Mouse (Mus musculus): ENCODE data around the gene Cdhr5. TPM values are rescaled to one million over a fixed set of nuclear protein-coding genes. Genes with fewer than 3 reads are reported as not detected.
A peak's percentile ranks its signal among the peaks of the same experiment; 100 is the strongest.

Cdhr5 gene
- total RNA-seq, 2 experiments from 2014 or later: not detected

- DNase-seq: no peak
Observed at GRCm38 (mm10) chr7:141222696-141223215, 53.8 kb downstream of the Cdhr5 start.

GRCm38 (mm10) chr7:141222126-141222467 lies 54.5 kb downstream of the Cdhr5 start:
- no peak for DNase-seq

- peak; percentile 90 to 92 for DNase-seq
Observed at GRCm38 (mm10) chr7:141221249-141222125, 55.1 kb downstream of the Cdhr5 start.

DNA sequence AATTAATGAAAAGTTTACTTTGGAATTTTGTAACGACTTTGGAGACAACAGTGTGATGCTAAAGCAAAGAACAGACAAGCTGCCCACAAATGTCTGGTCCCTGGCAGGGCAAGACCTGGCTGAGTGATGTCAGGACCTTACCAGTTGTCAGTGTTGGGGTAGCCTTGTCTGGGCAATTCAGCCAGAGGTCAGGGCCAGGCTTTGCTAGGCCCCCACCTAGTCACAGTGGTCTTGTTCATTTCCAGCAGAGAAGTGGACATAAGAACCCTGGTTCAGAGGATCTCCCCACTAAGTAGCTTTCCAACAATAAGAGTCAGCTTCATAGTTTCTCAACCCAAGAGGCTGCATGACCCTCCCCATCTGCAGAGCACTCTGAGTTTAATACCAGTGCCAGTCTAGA lies 56.2 kb downstream of the Cdhr5 start:
- DNase-seq: no peak

DNA sequence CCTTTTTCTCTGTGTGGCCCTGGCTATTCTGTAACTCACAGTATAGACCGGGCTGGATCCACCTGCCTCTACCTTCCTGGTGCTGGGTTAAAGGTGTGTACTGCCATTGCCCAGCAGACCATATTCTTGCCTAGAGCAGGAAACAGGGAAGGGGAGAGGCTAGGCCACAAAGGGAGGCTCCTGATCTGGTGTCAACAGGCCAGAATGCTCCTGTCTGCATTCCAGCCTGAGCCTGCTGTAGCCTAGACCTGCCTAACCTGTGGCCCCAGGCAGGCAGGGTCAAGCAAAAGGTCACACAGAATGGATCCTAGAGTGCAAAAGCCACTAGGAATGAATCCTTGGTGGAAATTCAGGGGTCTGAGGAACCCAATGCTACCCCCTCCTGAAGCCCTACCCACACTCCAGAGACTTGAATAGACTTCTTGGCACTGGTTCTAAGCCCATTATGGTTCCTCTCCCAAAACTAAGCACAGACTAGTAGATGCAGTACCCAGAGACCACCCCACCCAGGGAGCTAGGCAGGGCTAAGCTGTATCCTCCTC lies 57.0 kb downstream of the Cdhr5 start:
- no peak for DNase-seq

Small RNAs within 50 kb of the gene (microRNA-seq; reads per million reads assigned to microRNA genes)
- 67.5 to 73.6 reads per million in 2 experiments for gene Mir210

Other genes with a start within 250 kb of the Cdhr5 start
- gene Gm17387, start 247.7 kb downstream of the Cdhr5 start, total RNA-seq (2021): not detected
- 10 to 100 TPM; 92.2 to 92.3 TPM for gene B4galnt4, start 215.7 kb downstream of the Cdhr5 start, total RNA-seq (2021)
- gene Pkp3, start 198.6 kb downstream of the Cdhr5 start, total RNA-seq (2021): not detected
- gene Sigirr, start 176.2 kb downstream of the Cdhr5 start, total RNA-seq (2021): 1 to 10 TPM; 1.7 to 2.4 TPM
- gene Ano9, start 159.0 kb downstream of the Cdhr5 start, total RNA-seq (2021): not detected
- 10 to 100 TPM; 48.5 to 64.9 TPM for gene Ptdss2, start 154.4 kb downstream of the Cdhr5 start, total RNA-seq (2021)
- 10 to 100 TPM; 36.1 to 40.2 TPM for gene Rnh1, start 103.9 kb downstream of the Cdhr5 start, total RNA-seq (2021)
- gene Hras, start 82.8 kb downstream of the Cdhr5 start, total RNA-seq (2021): 100 to 1,000 TPM; 209 to 213 TPM
- 1 to 10 TPM; 4.5 to 5.9 TPM for gene Lrrc56, start 82.6 kb downstream of the Cdhr5 start, total RNA-seq (2021)
- gene Lmntd2, start 62.7 kb downstream of the Cdhr5 start, total RNA-seq (2021): not detected
- gene Rassf7, start 60.9 kb downstream of the Cdhr5 start, total RNA-seq (2021): under 1 TPM; 0.73 to 0.82 TPM
- 10 to 100 TPM; 79.9 to 86.9 TPM for gene Phrf1, start 48.0 kb downstream of the Cdhr5 start, total RNA-seq (2021)
- 1 to 10 TPM in 1 of 2 experiments, under 1 TPM in 1; 0.51 to 1.2 TPM for gene Irf7, start 10.3 kb downstream of the Cdhr5 start, total RNA-seq (2021)
- not detected for gene Sct, start 2.3 kb upstream of the Cdhr5 start, total RNA-seq (2021)
- under 1 TPM in 1 of 2 experiments, not detected in 1; 0.18 TPM for gene Drd4, start 15.2 kb upstream of the Cdhr5 start, total RNA-seq (2021)
- gene Deaf1, start 50.9 kb upstream of the Cdhr5 start, total RNA-seq (2021): 10 to 100 TPM; 79.4 to 82.5 TPM
- gene Tmem80, start 51.0 kb upstream of the Cdhr5 start, total RNA-seq (2021): 10 to 100 TPM; 32.4 to 34.3 TPM
- gene Eps8l2, start 62.1 kb upstream of the Cdhr5 start, total RNA-seq (2021): 1 to 10 TPM; 4.6 to 5.8 TPM
- 100 to 1,000 TPM; 119 to 121 TPM for gene Taldo1, start 115.4 kb upstream of the Cdhr5 start, total RNA-seq (2021)
- 10 to 100 TPM; 42.2 to 48.4 TPM for gene Gatd1, start 137.3 kb upstream of the Cdhr5 start, total RNA-seq (2021)
- gene Cend1, start 152.7 kb upstream of the Cdhr5 start, total RNA-seq (2021): 100 to 1,000 TPM; 250 to 269 TPM
- 100 to 1,000 TPM; 319 to 341 TPM for gene Slc25a22, start 161.1 kb upstream of the Cdhr5 start, total RNA-seq (2021)
- gene Pidd1, start 167.2 kb upstream of the Cdhr5 start, total RNA-seq (2021): 1 to 10 TPM in 1 of 2 experiments, under 1 TPM in 1; 0.66 to 1.1 TPM
- 100 to 1,000 TPM; 556 TPM for gene Rplp2, start 170.6 kb upstream of the Cdhr5 start, total RNA-seq (2021)
- gene Pnpla2, start 178.4 kb upstream of the Cdhr5 start, total RNA-seq (2021): 10 to 100 TPM; 17.7 to 27.0 TPM
- gene Cracr2b, start 184.3 kb upstream of the Cdhr5 start, total RNA-seq (2021): 1 to 10 TPM; 3.9 to 6.0 TPM
- 10 to 100 TPM; 21.4 to 21.5 TPM for gene Cd151, start 190.6 kb upstream of the Cdhr5 start, total RNA-seq (2021)
- gene Polr2l, start 198.3 kb upstream of the Cdhr5 start, total RNA-seq (2021): 10 to 100 TPM; 42.8 to 44.9 TPM
- gene Tspan4, start 198.5 kb upstream of the Cdhr5 start, total RNA-seq (2021): 10 to 100 TPM; 13.1 to 13.7 TPM

All from layer of hippocampus, postnatal 36 days (tissue).